Mouse (Mus musculus) 416B (cell line): Measurements from ENCODE around the gene Gucy2g.
A peak's percentile ranks its signal among the peaks of the same experiment; 100 is the strongest.

Source experiments
- DNase-seq: peaks from one replicate; pipeline ENCODE4 v3.0.0; 2011; ENCODE audit warnings: low read depth

Gene Gucy2g

GRCm38 (mm10) chr19:55247991-55248520 is 7.0 kb upstream of the Gucy2g start:
- DNase-seq = no peak

- no peak for DNase-seq
Measured at GRCm38 (mm10) chr19:55247563-55247962, 6.5 kb upstream of the Gucy2g start.

DNA sequence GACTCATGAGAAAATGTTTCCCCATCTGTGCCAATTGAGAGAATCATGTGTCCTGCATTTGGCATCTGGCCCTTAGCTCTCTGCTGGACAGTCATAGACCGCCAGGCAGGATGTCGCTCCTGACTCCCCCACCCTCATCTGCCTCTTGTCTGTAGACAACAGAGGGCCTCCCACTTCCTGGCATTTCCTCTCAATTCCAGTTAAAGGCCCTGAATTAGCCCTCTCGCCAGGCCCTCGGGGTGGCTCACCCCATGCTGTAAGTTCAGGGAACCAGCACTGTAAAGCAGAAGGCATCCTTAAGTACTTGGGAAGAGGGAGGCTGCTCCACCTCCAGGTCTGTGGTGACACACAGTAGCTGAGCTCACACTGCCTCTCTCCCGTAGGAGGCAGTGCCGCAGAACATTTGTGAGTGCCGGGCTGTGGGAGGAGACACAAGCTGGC is 3.8 kb upstream of the Gucy2g start:
- peak; percentile 83 for DNase-seq

DNA sequence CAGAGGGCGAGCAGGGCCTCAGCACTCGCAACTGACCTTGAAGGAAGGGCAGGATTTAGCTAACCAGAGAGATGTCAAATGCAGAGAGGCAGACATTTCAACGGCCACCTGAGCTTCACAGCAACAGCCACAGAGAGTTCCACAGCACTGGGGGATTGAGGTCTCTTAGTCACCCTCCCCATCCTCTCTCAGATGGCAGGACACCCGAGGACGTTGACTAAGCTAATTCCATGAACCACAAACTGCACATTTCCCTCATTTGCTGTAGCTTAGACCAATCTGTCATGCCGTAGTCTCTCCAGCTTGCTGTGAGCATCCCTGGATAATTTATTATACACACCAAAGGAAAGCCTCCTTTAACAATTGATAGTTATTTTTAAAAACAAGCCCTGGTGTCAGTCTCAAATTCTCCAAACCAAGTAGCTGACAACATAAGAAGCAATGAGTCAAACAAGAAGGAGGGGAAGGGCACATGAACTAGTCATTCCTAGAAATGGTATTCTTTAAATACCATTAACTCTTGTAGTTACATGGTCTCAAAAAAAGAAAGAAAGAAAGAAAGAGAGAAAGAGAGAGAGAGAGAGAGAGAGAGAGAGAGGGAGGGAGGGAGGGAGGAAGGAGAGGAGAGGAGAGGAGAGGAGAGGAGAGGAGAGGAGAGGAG is 1.1 kb downstream of the Gucy2g start:
- peak; percentile 61 for DNase-seq

- DNase-seq = no peak
Measured at GRCm38 (mm10) chr19:55236564-55236963, 4.5 kb downstream of the Gucy2g start.

- peak; percentile 59 for DNase-seq
Measured at GRCm38 (mm10) chr19:55236026-55236425, 5.0 kb downstream of the Gucy2g start.

DNA sequence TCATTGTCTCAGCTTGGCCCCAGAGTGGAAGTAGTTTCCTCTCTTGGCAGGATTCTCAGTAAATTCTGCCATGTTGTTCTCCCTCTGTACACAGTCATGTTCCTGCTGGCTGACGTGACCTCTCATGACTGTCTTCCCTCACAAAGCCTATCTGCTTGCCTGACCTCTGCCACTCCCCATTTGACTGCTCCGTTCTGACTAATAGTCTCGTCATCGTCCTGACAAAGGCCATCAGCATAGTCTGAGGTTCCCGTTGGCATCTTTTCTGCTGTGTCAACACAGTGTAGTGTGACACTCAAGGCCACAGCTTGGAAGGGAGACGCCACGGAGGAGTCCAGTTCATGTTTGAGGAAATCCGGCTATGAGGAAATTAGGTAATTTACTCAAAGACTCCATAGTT is 8.9 kb downstream of the Gucy2g start:
- peak; percentile 98 for DNase-seq

DNA sequence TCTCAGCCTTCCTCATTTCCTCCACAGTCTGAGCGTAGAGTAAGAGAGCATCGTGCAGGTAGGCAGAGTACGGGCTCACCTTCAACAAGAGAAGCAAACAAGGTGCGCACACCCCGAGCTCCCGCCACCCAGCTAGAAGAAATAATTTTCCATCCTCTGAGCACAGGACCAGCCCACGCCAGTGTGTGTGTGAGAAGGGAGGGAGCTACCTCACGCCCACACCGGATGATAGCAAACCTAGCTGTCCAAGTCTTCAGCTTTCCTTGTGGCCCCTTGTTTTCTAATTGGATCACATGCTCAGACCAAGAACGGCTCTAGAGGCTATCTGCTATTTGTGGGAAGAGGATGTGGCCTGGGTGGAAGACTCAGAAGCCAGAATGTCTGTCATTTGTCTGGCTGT is 10.0 kb downstream of the Gucy2g start:
- DNase-seq = no peak

DNA sequence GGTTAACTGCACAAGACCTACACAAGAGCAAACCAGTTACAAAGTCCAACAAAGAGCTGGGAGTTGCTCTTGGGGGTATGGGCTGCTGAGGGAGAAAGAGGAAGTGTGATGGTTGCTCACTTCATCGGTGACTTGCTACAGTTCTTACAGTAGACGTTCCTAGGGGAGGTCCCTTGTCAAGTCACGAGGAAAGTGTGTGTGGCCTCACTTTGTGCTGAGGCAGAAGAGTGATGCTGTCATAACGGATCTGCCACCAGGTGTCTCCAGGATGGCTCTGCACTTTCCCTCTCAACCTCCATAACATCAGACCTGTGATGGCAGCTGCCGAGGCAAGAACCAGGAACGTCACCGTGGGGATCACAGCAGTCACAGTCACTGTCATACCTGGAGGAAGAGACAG is 13.9 kb downstream of the Gucy2g start:
- DNase-seq = peak; percentile 43

DNA sequence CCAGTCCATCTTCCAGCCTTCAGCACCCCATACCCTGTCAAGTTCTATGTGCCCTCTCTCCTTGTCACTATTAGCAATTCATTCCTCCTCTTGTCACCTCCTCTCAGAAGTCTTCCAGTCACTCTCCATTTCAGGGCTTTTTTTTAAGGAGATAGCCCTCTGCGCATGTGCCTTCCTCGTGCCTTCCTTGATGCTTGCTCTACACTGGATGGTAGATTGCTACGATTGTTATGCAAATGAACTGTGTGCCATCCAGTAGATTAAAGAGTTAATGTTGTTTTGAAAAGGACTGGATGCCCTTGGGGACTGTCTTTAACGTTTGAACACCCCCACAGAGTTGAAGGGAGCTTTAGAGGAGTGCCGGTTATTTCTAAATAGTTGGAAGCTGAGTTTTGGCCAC is 14.4 kb downstream of the Gucy2g start:
- no peak for DNase-seq

- no peak for DNase-seq
Measured at GRCm38 (mm10) chr19:55222268-55222667, 18.8 kb downstream of the Gucy2g start.

DNA sequence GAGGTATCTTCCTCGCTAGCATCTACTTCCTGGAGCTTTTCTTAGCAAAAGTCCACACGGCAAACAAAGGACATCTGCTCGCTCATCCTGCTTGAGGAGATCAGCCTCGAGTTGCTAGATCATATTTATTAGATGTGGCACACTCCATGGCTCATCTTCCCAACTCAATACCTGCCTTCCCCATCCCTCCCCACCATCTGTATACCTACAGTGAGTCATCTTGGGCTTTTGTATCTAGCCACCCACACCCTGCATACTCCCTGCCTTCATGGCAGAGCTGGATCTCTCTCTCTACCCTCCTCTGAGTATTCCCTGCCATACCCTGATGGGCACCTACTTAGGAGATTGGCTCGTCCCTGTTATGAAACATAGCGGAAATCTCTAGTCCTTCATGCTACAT is 19.8 kb downstream of the Gucy2g start:
- DNase-seq = no peak

DNA sequence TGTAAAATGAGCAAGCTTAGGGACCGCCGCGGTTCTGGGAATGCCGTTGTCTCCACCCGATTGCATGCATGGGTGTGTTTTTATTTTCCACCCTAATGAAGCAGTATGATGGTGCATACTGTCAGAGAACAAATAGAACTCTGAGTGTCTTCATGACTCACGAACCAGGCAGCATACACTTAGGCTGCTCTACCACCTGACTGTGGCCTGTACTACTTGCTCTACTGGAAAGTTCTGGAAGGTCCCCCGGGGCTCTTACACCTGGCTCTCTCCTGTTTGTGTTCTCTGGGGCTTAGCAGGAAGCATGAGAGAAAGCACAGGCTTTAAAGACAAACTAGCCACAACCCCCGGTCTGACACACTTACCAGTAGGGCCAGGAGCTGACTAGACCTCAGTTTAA is 21.7 kb downstream of the Gucy2g start:
- DNase-seq = no peak

- DNase-seq = no peak
Measured at GRCm38 (mm10) chr19:55218741-55219221, 22.3 kb downstream of the Gucy2g start.

- peak; percentile 80 for DNase-seq
Measured at GRCm38 (mm10) chr19:55218192-55218739, 22.8 kb downstream of the Gucy2g start.

- DNase-seq = no peak
Measured at GRCm38 (mm10) chr19:55217365-55217764, 23.7 kb downstream of the Gucy2g start.

- DNase-seq = peak; percentile 36
Measured at GRCm38 (mm10) chr19:55216876-55217275, 24.2 kb downstream of the Gucy2g start.

GRCm38 (mm10) chr19:55213617-55214340 is 27.3 kb downstream of the Gucy2g start:
- no peak for DNase-seq

DNA sequence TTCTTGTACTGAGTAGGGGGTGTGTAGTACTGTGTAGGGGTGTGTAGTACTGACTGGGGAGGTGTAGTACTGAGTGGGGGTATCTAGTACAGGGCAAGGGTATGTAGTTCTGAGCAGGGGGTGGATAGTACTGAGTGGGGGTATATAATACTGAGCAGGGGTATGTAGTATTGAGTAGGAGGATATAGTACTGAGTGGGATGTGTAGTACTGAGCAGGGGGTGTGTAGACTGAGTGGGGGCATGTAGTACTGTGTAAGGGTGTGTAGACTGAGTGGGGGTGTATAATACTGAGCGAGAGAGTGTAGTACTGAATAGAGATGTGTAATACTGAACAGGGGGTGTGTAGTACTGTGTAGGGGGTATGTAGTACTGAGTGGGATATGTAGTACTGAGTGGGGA is 29.3 kb downstream of the Gucy2g start:
- DNase-seq = no peak

- DNase-seq = no peak
Measured at GRCm38 (mm10) chr19:55209084-55209483, 32.0 kb downstream of the Gucy2g start.

- peak; percentile 45 for DNase-seq
Measured at GRCm38 (mm10) chr19:55208654-55209053, 32.4 kb downstream of the Gucy2g start.

- no peak for DNase-seq
Measured at GRCm38 (mm10) chr19:55207746-55208538, 33.1 kb downstream of the Gucy2g start.
